Mouse (Mus musculus) retina, adult 2 months (tissue): ENCODE measurements around the gene Defa23.
"Not testable (repeated sequence)": the region's sequence is repeated elsewhere in the genome, so short reads cannot be mapped to it uniquely, and the experiment has no call there.

ENCODE experiments used
- DNase-seq: peaks from one replicate; pipeline ENCODE4 v3.0.0-alpha.2; 2012; ENCODE audit warnings: low read depth, low spot score

Gene Defa23

GRCm38 (mm10) chr8:21054747-21055146 lies at the start of gene Defa23:
Defa23 (plus strand) TSS chr8:21055047.
- not testable (repeated sequence) for DNase-seq

GRCm38 (mm10) chr8:21006801-21007200 lies 48.0 kb upstream of the Defa23 start:
- DNase-seq, result no peak

- DNase-seq, result not testable (repeated sequence)
These were observed 46.3 kb upstream of the Defa23 start for GRCm38 (mm10) chr8:21008578-21008977.

DNA sequence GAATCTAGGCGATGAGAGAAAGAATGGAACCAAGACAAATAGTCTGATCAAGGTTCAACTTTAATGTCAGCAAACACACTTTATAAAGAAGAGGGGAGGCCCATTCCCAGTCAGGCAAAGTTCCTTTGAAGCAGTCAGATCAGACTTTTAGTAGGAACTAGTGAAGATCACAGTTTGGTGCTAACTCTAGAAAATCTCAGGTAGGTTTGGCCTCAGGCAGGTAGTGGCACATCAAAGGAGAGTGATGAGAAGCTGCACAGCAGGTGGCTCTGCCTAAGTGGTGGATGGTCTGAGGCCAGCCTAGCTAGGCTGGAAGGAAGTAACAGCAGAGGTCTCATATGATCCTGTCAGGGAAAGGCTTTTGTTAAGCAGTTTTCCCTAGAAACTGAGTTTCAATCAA lies 44.3 kb upstream of the Defa23 start:
- not testable (repeated sequence) for DNase-seq

GRCm38 (mm10) chr8:21025245-21025644 lies 29.6 kb upstream of the Defa23 start, which contains the start of gene Defa21:
Defa21 (plus strand) TSS chr8:21025545.
- DNase-seq, result not testable (repeated sequence)

- DNase-seq, result not testable (repeated sequence)
These were observed 9.9 kb downstream of the Defa23 start, which contains the start of gene Defa35 for GRCm38 (mm10) chr8:21064738-21065137. Defa35 (plus strand) TSS chr8:21065038.

- not testable (repeated sequence) for DNase-seq
These were observed 29.3 kb downstream of the Defa23 start, which contains the start of gene Defa25 for GRCm38 (mm10) chr8:21084142-21084541. Defa25 (plus strand) TSS chr8:21084442.

DNA sequence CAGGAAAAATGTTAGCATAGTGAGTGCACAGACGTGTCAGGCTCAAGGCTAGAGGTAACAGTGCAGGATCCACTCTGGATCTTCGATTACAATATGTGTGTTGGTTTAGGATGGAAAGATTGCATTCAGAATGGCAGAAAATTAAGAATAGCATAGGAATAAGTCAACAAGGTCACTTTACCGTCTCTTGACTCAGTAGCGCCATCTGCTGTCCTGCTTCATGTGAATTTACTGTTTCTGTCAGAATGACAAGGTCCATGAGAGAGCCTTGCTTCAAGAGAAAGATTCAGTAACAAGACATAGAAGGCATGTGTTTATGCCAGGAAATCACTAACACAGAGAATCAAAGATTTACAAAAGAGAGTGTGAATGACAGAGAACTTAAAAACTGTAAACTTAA lies 38.3 kb downstream of the Defa23 start:
- no peak for DNase-seq

- DNase-seq, result not testable (repeated sequence)
These were observed 41.1 kb downstream of the Defa23 start, which contains the start of gene Gm14851 for GRCm38 (mm10) chr8:21095950-21096349. Gm14851 (minus strand) TSS chr8:21096050.
